Mouse (Mus musculus) c-Kit-positive CD71-negative TER-119-negative erythroid progenitor cells, embryonic 14.5 days (primary cell): ENCODE results near the gene Esrra.

ENCODE experiments used
- DNase-seq: peaks from one replicate; pipeline ENCODE4 v3.0.0-alpha.2; 2013; ENCODE audit warnings: low read depth

The Esrra gene

DNA sequence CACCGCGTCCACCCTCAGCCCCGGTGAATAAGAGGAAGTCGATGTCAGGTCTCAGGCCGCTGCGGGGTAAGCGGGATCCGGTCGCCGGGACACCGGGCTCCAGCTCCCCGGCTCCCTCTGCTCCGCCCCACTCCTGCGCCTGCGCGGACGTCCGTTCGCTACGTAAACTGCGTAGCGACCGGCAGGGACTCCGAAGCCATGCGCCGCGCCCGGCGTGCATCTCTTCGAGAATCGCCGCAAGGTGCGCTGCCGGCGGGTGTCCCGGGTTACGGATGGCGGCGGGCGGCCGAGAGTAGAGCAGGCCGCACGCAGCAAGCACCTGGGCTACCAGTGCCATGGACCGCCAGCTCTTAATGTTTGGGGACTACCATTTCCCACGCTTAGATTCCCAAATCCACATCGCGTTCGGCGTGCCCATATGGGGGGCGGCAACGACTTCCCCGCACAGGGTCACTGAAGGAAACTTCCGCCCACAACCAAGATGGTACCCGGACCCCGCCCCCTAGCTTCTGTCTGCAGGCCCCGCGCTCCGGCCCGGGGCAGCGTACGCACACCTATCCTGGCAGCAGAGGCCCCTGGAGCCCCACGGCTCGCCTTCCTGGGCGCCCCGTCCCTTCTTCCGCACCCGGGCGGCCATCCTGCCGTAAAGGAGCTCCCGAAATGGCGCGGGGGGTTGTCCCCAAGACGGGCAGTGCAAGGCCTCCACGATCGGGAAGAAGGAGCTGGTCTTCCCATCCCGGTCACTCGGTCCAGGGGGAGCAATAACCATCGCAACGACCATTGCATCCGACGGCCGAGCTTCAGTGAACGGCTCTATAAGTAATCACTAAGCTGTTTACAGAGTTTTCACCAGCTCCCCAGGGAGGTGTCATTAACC, 20.0 kb upstream of the Esrra start, which contains the start of gene Bad:
Gene Bad, plus strand, starts transcription at position 490 of the 877 bp plus-strand sequence.
- DNase-seq, result peak; percentile 88

DNA sequence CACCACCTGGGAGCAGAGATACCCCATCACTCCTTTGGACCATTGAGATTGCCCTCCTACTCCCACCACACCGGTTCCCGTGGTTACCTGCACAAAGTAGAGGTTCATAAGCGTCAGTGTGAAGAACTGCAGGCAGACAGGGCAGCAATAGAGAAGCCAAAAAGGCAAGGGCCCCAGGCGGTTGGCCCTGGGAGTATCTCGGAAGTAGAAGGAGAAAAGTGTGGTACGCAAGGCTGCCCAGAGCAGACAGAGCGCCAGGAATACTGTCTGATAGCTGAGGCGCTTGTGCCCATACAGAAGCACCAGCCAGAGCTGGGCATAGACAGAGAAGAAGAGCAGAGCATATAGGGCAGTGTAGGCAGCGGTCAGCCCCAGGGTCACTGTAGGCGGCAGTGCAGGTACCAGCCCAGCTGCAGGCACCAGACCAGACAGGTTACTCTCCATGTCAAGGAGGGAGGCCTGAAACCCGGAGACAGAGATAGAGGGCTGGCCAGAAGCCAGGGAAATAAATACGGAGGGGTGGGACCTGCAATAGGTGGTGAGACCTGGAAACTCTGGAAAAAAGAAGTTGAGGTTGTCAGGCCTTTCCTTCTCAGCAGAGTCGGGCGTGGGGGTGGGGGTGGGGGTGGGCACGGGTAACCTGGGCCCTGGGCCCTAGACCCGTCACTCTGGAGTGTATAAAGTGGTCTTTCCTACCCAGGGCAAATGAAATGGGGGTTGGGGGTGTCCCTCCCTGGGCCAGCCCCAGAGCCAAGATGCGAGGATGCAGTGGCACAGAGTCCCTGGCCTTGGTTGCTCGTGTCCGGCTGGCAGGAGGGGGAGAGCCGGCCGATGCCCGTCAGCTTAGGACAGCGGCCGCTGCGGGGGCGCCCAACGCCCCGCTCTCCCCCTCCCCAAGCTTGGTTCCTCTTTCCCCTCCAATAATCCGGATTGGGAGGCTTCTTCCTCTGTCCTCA, 19.1 kb upstream of the Esrra start:
- no peak for DNase-seq

DNA sequence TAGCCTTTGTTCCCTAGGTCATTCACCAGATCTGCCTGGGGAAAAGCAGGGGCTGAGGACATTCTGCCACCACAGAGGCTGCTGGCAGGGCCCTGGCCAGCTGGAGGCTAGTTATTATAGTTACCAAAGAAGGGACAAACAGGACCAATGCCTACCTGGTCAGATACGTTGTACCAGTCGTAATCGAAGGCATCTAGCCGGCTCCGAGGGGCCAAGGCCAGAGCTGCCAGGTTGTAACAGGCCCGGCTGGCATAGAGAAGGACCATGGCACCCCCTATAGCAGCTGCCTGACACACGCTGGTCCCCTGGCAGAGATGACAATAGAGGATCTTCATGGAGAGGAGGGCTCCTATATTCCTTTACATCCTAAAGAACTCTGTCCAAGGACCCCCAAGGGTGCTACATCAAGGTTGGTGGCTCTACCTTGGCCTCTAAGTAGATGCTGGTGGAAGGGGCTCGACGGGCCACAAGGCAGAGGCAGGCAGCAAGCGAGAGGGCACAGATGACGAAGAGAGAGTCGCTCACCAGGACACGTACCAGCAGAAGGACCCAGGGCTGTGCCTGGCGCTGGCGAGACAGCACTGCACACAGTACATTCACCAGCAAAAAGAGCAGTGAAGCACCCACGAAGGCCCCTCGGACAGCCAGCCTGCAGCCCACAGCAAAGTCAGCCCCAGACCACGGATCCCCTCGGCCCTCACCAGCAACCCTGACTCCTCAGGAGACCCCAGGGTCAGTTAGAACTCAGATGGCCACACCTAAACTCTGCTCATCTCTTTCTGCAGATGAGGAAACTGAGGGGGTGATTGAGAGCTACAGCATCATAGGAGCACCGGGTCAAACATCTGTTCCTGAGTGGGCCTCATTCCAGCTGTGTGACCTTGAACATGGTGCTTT, 17.7 kb upstream of the Esrra start:
- no peak for DNase-seq

DNA sequence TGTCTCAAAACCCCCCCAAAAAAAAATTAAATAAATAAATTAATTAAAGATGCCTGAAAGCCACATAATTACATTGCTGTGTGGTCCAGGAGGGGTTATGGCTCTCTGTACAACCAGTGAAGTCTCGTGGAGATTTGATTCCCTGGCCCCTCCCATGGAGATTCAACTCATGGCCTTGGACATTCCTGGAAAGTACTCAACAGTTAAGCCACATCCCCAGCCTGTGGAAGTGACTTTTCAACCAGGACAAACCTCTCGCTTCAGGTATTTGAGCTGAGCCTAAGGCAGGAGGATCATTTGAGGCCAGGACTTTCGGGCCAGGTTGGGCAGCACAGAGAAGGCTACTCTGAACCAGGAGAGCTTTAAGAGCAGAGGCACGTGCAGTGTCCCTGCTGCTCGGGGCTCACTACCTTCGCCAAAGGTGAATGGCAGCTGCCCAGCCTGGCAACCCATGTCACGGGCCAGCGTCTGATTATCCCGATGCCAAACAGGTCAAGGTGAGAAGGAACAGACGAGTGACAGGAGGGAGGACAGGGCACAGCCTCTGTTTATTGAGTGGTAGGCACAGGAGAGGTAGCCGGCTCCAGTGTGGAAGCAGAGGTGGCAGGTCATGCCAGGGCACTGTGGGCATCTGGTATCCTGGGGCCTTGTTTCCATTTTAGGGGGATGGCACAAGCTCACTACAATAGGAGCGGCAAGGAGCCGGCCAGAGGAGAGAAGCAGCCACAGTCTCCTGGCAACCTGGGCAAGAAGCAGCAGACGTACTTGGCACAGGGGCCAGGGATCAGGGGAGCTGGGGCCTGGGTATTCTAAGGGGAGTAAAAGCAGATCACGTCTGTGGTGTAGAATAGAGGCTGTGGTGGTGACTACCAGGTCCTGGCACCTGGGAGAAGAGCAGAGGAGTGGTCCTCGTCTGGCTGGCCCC, 16.2 kb upstream of the Esrra start:
- no peak for DNase-seq

DNA sequence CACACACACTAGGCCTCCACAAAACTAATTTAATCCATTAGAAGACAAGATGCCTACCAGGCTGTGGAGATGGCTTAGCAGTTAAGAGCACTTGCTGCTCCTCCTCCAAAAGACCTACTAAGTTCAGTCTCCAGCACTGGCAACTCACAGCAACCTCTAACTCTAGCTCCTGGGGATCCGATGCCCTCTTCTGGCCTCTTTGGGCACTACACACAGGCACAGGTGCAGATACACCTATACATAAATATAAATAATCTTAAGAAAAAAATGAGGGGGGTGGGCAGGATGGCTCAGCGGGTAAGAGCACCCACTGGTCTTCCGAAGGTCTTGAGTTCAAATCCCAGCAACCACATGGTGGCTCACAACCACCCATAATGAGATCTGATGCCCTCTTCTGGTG, 14.7 kb upstream of the Esrra start:
- DNase-seq, result no peak

DNA sequence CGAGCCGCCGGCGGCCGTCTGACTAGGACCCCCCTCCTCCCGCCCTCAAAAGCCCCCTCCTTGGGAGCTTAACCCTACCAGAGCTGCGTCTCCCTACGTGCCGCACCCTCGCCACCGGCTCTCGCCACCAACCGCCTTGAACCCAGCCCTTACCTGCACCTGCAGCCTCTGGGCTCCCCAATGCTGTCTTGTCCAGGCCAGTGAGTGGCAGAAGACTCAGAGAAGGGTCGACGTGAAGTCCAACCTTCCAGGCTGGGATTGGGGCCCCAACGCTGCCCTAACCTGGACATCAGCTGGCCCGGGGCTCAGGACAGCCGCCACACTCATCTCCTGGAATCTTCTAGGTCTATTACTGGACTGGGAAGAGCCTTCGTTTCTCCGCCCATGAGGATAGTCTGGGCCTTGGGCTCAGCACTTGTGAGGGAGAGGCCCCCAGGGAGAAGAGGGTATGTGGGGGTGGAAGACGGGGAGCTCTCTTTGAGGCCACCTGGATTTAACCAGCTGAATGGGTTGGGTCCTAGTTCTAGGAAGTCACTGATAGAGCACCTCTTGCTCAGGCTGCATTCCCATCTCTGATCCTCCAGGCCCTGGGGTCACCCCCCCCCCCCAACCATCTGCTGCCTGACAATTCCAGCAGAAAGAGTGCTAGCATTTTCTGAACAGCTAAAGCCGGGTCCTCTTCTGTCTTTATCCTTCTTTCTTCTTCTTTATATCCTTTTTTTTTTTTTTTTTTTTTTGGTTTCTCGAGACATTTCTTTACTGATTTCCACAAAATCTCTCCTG, 12.8 kb upstream of the Esrra start, which contains the start of gene Kcnk4:
Gene Kcnk4, minus strand, starts transcription at position 321 of the 783 bp plus-strand sequence.
- no peak for DNase-seq

DNA sequence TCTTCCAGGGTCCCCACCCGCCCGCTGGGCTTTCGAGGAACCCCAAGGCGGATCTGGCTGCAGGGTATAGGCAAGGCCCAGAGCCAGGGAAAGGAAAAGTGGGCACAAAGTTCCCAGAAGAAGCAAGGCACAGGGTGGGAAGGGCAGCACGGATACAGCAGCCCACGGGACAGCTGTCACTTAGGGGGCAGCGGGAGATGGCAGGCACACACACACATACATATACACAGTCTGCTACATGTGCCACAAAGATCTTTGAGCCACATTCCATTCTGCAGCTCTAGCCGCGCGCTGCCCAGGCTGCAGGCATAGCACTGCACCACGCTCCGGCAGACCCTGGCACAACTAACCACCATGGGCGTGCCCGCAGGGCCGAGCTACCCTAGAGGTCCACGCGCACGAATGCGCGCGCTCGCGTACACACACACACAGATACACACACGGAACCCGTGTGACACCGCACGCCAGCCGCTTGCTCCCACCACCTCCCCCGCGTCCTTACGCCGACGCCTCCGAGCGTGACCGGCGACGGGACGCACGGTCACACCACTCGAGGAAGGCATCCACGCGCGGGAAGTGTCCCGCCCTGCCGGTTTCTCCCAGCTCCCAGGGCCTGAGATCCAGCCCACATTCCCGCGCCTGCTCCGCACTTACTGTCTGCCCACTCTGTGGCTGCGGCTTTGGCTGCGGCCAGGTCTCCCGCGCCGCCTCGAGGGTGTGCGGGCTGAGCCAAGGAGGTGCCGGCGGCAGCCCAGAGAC, 12.0 kb upstream of the Esrra start:
- DNase-seq, result no peak

DNA sequence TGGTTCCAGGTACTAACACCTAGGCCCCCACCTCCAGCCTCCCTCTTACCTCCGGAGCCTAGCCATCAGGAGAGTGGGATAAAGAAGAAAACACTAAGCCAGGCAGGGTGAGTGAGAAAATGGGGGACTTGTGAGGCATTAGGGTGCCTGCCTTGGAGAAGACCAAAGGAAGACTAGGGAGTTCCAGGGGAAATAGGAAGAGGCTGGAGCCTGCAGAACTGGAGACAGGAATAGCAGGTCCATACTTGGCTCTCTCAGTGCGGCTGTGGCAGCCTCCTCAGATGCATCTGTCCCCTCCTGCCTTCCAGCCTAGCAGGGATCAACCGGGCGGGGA, 11.5 kb upstream of the Esrra start:
- DNase-seq, result no peak

DNA sequence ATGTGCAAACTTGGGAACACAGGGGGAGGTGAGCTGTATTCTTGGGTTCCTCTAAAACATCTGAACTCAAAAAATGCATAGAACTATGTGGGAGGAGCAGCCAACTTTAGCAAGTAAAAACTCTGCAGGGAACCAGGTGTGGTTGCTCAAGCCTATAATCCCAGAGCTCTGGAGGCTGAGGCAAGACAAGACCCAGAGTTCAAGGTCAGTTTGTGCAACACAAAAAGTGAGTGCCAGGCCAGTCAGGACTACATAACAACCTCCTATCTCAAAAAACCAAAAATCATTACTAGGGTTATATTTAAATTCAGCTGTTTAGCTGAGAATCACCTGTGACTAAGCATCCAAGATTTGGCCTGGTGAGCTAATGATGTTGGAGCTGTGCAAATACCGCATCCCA, 10.4 kb upstream of the Esrra start:
- DNase-seq, result no peak

DNA sequence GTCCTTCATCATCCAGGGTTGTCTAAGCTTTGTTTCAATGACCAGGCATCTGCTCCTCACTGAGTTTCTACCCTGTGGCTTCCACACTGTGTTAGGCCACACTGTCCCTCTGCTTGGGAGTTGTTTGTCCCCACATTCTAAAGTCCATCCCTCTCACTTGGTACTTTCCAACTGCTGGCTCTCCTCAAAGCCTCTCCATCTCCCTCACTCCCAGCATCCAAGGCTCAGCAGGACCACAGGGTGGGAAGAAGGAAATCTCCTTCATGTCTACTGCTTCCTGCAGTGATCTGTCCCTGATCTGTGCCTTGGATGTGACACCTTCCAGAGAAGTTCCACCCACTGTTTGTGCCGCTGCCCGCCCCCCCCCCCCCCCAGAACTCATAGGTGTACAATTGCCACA, 9.4 kb upstream of the Esrra start:
- DNase-seq, result no peak

DNA sequence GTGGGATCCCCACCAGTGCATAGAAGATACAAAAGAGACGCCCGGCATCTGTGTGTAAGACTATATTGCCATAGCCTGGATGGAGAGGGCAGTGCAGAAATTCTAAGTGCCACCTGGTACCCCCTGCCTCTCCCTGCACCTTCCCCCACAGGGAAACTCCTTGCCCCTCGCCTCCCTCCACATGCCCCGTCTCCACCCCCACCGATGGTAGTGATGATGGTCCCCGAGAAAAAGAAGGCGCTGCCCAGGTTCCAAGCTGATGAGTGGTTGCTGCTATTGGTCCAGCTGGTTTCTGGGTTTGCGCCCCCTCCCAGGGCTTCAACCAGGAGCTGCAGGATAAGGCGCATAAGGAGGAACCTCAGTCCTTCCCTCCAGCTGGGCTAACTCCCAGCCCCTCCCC, 6.5 kb upstream of the Esrra start:
- no peak for DNase-seq

DNA sequence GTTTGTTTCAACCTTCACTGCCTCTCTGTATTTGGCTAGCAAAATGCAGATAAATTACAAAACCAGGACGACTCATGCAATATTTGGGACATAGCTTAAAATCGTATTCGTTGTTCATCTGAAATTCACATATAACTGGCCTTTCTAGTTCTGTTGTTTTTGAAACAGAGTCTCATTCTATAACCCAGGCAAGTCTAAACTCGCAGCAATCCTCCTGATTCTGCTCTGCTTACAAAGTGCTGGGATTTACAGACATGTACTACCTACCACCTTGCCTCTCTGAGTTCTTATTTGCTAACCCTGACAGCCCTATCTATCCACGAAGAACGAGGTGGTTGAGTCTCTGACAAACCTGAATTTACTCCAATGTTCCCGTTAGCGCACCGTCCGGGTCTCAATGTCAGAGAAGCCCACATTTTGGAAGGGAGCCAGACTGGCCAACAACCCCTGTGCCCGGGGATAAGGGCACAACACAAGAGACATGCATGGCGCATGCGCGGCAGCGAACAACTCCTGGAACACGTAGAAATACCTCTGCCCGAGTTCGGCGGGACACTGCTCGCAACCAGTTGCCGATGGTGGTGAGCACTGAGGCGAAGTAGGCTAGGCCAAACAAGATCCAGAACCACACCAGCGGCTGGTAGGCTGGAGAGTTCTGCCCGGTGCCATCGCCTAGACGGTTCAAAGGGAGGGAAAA, 5.1 kb upstream of the Esrra start:
- no peak for DNase-seq

DNA sequence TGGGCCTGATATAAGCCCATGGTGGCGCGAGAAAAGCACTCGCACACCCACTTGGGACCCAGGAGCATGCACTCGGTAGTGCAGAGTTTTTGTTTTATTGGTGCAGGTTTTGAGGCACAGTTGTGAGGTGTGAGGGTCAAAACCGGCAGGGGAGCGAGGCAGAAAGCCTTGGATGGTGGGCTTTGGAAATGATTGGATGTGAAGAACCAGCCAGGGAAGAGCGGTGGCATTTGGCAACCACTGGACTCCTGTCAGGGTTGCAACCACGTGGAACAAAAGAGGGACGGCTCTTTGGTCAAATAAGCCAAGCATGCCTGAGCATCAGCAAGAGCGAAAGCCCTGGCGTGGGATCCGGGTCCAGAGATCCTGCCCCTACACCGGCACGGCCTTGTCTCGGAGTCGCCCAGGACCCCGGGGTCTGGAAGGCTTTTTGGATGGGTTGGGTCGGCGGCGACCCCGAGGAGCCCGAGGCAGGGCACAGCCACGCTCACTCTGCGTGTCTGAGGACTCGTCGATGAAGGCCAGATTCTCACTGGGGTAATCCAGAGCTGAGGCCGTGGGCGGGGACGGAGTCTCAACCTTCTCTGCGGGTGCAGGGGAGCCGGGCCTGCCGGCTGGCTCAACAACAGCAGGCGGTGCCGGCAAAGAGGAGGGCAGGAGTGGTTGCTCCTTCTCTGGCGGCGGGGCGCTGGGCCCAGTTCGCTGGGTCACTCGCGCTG, 4.2 kb upstream of the Esrra start:
- DNase-seq, result no peak

DNA sequence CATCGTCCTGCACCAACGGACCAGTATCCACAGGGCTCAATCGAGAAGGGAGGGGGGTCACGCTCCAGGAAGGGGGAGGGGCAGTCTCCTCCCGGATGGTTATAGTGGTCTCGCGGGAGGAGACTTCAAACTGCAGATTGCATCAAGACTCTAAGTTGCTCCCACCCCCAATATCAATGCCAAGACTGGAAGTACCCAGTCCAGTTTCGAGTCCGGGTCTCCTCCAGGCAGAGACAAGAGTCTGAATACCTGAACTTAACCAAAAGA, 3.6 kb upstream of the Esrra start, which contains the start of gene Catsperz:
Gene Catsperz, minus strand, starts transcription at position 74 of the 267 bp plus-strand sequence.
- DNase-seq, result no peak

DNA sequence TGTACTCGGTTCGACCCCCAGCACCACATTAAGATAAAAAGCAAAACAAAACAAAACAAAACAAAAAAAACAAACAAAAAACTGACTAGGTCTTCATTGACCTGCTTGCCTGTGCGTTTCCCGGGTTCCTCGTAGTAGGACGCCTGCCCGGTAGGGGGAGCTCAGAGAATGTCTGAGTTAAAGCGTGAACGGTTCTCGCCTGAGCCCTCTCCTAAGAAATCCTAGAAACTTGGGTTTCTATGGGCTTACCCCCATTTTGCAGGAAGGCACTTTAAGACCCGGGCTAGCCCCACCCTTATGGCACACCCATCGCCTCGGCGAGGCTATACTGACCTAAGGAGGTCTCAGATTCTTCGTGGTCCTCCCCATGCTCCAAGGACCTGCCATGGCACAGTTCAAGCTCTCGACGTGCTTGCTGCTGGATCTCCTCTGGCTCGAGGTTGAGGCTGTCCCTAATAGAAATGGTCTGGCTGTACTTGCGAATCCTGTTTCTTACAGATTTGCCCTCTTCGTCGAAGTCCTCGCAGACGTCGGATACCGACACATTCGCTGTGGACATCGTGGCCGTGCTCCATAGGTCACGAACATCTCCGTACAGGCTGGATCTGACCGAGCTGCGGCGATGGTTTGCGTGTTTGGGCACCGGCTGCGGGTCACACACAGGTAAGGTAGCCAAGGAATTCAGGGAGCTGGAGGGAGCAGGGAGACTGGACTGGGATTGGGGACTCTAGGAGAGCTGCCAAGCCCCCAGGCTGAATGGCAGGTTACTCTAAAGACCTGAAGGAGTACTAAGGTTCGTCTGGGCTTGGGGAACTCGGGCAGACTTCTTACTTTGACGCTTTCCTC, 3.1 kb upstream of the Esrra start:
- peak; percentile 69 for DNase-seq

DNA sequence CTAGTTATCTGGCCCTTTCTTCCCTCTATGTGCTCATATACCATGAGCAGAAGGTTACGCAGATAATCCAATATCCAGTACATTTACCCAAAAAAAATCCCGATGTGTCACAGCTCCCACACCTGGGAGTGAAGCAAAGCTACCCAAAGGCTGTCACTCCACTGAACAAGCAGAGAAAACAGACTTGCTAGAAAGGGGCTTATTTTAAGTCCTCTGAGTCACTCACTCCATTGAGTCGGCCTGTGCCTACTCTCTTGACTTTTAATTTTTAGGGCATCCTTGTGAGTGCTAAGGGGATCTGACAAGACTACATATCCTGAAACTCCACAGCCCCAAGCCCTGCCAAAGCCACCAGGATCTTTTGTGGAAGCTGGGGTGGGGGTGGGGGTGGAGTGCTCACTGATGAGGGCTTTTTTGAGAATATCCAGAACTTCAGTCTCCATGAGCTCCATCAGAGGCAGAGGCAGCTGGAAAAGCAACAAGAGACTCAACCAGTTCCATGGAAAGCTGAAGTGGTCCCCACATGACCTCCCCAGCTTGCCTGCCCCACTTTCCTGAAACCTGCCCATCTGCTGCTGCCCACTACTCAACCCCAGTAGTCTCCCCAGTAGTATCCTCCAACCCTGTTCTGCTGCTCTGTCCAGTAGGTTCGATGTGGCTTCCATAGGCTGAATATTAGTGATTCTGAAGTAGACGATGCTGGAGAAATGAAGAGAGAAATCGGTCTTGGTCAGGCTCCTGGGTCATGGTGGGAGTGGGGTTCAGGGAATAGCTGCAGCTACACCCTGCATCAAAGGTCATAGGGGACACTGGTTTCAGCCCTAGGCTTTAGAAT, 1.5 kb upstream of the Esrra start:
- DNase-seq, result no peak
